Mouse (Mus musculus) megakaryocyte, embryonic 14.5 days (primary cell): ENCODE results near the gene Tuba1c. TPM values are rescaled to one million over a fixed set of nuclear protein-coding genes. Genes with fewer than 3 reads are reported as not detected.

Experiments used
- H3K27me3 ChIP-seq: replicated peaks from 2 replicates; pipeline ENCODE3; 2012; ENCODE audit warnings: inconsistent platforms
- H3K36me3 ChIP-seq: replicated peaks from 2 replicates; pipeline ENCODE3; 2012; ENCODE audit warnings: low read length, inconsistent platforms, mixed read lengths
- H3K4me1 ChIP-seq: 2 replicates; pipeline ENCODE4 v1.6.1; 2012; ENCODE audit warnings: inconsistent platforms
- H3K4me3 ChIP-seq: replicated peaks from 2 replicates; pipeline ENCODE3; 2012; ENCODE audit warnings: moderate library complexity, mild to moderate bottlenecking, inconsistent platforms
- H3K9me3 ChIP-seq: 2 replicates; pipeline ENCODE4 v1.6.1; 2012; ENCODE audit warnings: inconsistent platforms
- FLI1 ChIP-seq: IDR thresholded peaks from 2 replicates; pipeline ENCODE4 v1.6.1; 2012; ENCODE audit warnings: low read length, inconsistent platforms, mixed read lengths
- GATA1 ChIP-seq: IDR thresholded peaks from 3 replicates; pipeline ENCODE4 v1.6.1; 2012; ENCODE audit warnings: mixed read lengths, low read length, inconsistent platforms, borderline replicate concordance
- polyA plus RNA-seq: library from polyadenylated mRNA; stranded (reverse); fragments of >175 nt; gene quantifications from 2 replicates; pipeline ENCODE4 v1.2.3, GENCODE M21; 2012; ENCODE audit warnings: low replicate concordance; ENCODE audit not compliant: insufficient read depth

Tuba1c gene
- polyA plus RNA-seq, 1 experiment: 103 TPM

- H3K36me3 ChIP-seq: no peaks in the 10 kb centered on the region
- H3K9me3 ChIP-seq: no peaks in the 10 kb centered on the region
- TF ChIP-seq GATA1 (no peak), FLI1 (no peak)
- H3K4me3 ChIP-seq: no peak overlapping the region
- H3K27me3 ChIP-seq: no peaks in the 10 kb centered on the region
- H3K4me1 ChIP-seq: peaks cover 41% of the 10 kb centered on the region
These were observed 40.9 kb upstream of the Tuba1c start for GRCm38 (mm10) chr15:98988787-98989186.

- TF ChIP-seq GATA1 (no peak), FLI1 (no peak)
- Histone ChIP-seq H3K4me1 (peaks cover 41% of the 10 kb centered on the region), H3K36me3 (no peaks in the 10 kb centered on the region), H3K27me3 (no peaks in the 10 kb centered on the region), H3K9me3 (no peaks in the 10 kb centered on the region), H3K4me3 (no peak overlapping the region)
These were observed 39.8 kb upstream of the Tuba1c start for GRCm38 (mm10) chr15:98989701-98990430.

GRCm38 (mm10) chr15:98990669-98991539, 38.8 kb upstream of the Tuba1c start:
- peaks cover 39% of the 10 kb centered on the region for H3K4me1 ChIP-seq
- TF ChIP-seq GATA1 (no peak), FLI1 (no peak)
- no peaks in the 10 kb centered on the region for H3K27me3 ChIP-seq
- H3K9me3 ChIP-seq: no peaks in the 10 kb centered on the region
- H3K36me3 ChIP-seq: no peaks in the 10 kb centered on the region
- no peak overlapping the region for H3K4me3 ChIP-seq

- TF ChIP-seq FLI1 (no peak), GATA1 (no peak)
- H3K27me3 ChIP-seq: no peaks in the 10 kb centered on the region
- H3K36me3 ChIP-seq: no peaks in the 10 kb centered on the region
- H3K4me1 ChIP-seq: peaks cover 34% of the 10 kb centered on the region
- no peak overlapping the region for H3K4me3 ChIP-seq
- no peaks in the 10 kb centered on the region for H3K9me3 ChIP-seq
These were observed 38.1 kb upstream of the Tuba1c start for GRCm38 (mm10) chr15:98991540-98992050.

- Histone ChIP-seq H3K27me3 (no peaks in the 10 kb centered on the region), H3K4me1 (peaks cover 34% of the 10 kb centered on the region), H3K9me3 (no peaks in the 10 kb centered on the region), H3K36me3 (no peaks in the 10 kb centered on the region), H3K4me3 (peak overlapping the region; percentile 93)
- TF ChIP-seq FLI1 (no peak), GATA1 (no peak)
These were observed 37.4 kb upstream of the Tuba1c start for GRCm38 (mm10) chr15:98992086-98992912.

- H3K27me3 ChIP-seq: peaks cover 2% of the 10 kb centered on the region
- H3K36me3 ChIP-seq: no peaks in the 10 kb centered on the region
- peak overlapping the region; percentile 93 for H3K4me3 ChIP-seq
- no peak for TF ChIP-seq FLI1
- TF ChIP-seq GATA1: no peak
- H3K4me1 ChIP-seq: peaks cover 39% of the 10 kb centered on the region
- no peaks in the 10 kb centered on the region for H3K9me3 ChIP-seq
These were observed 36.4 kb upstream of the Tuba1c start for GRCm38 (mm10) chr15:98993093-98993793.

GRCm38 (mm10) chr15:98993865-98994264, 35.8 kb upstream of the Tuba1c start:
- peaks cover 2% of the 10 kb centered on the region for H3K27me3 ChIP-seq
- TF ChIP-seq GATA1: no peak
- TF ChIP-seq FLI1: no peak
- no peaks in the 10 kb centered on the region for H3K36me3 ChIP-seq
- H3K9me3 ChIP-seq: no peaks in the 10 kb centered on the region
- H3K4me1 ChIP-seq: peaks cover 42% of the 10 kb centered on the region
- peak overlapping the region; percentile 93 for H3K4me3 ChIP-seq

- Histone ChIP-seq H3K4me1 (peaks cover 51% of the 10 kb centered on the region), H3K36me3 (no peaks in the 10 kb centered on the region), H3K9me3 (no peaks in the 10 kb centered on the region), H3K27me3 (peaks cover 2% of the 10 kb centered on the region), H3K4me3 (no peak overlapping the region)
- TF ChIP-seq FLI1: no peak
- TF ChIP-seq GATA1: no peak
These were observed 34.7 kb upstream of the Tuba1c start for GRCm38 (mm10) chr15:98994957-98995520.

- no peaks in the 10 kb centered on the region for H3K9me3 ChIP-seq
- no peak overlapping the region for H3K4me3 ChIP-seq
- H3K27me3 ChIP-seq: peaks cover 2% of the 10 kb centered on the region
- H3K36me3 ChIP-seq: no peaks in the 10 kb centered on the region
- peaks cover 58% of the 10 kb centered on the region for H3K4me1 ChIP-seq
- TF ChIP-seq FLI1 (no peak), GATA1 (no peak)
These were observed 32.9 kb upstream of the Tuba1c start for GRCm38 (mm10) chr15:98996840-98997239.
